Mouse (Mus musculus): ENCODE results near the gene Trpc1. TPM values are rescaled to one million over a fixed set of nuclear protein-coding genes. Genes with fewer than 3 reads are reported as not detected.

The Trpc1 gene
- polyA plus RNA-seq, 2 experiments: 0.45 to 0.52 TPM

GRCm38 (mm10) chr9:95699273-95699672 is 50.9 kb downstream of the Trpc1 start:
- no peak overlapping the region for H3K4me3 ChIP-seq (ENCODE audit: insufficient read depth in 1 of 2, low read depth in 2 of 2, low read length in 2 of 2)
- H3K4me2 ChIP-seq (ENCODE audit: low read depth): no peak overlapping the region
- no peak overlapping the region for H3K27ac ChIP-seq
- no peaks in the 10 kb centered on the region for H3K27me3 ChIP-seq (ENCODE audit: control insufficient read depth, insufficient read depth, low read length)
- TF ChIP-seq EP300 (IDR thresholded peaks at IDR 0.05; ENCODE audit: low read depth): no peak
- no peak for TF ChIP-seq CTCF (IDR thresholded peaks at IDR 0.05; ENCODE audit: low read depth)
- H3K36me3 ChIP-seq (replicated peaks; ENCODE audit: control insufficient read depth, insufficient read depth, low read depth): no peaks in the 10 kb centered on the region
- 56% methylated on average over 4 of the region's 4 CpGs for WGBS (ENCODE audit: insufficient replicate concordance)
- ATAC-seq (ENCODE audit: insufficient read depth) (no peak), DNase-seq (ENCODE audit: low read depth in 3 of 3, low spot score in 3 of 3) (no peak)
- no peaks in the 10 kb centered on the region for H3K9me3 ChIP-seq (ENCODE audit: control insufficient read depth, low read length)
- H3K9ac ChIP-seq (replicated peaks): no peak overlapping the region
- no peaks in the 10 kb centered on the region for H3K4me1 ChIP-seq (replicated peaks; ENCODE audit: control insufficient read depth in 2 of 2, insufficient read depth in 2 of 2, low read length in 1 of 2)

GRCm38 (mm10) chr9:95697808-95698207 is 52.4 kb downstream of the Trpc1 start:
- Histone ChIP-seq H3K9me3 (ENCODE audit: control insufficient read depth, low read length) (no peaks in the 10 kb centered on the region), H3K4me1 (replicated peaks; ENCODE audit: control insufficient read depth in 2 of 2, insufficient read depth in 2 of 2, low read length in 1 of 2) (no peaks in the 10 kb centered on the region), H3K4me3 (ENCODE audit: insufficient read depth in 1 of 2, low read depth in 2 of 2, low read length in 2 of 2) (no peak overlapping the region), H3K9ac (replicated peaks) (no peak overlapping the region), H3K27ac (no peak overlapping the region), H3K4me2 (ENCODE audit: low read depth) (no peak overlapping the region), H3K27me3 (ENCODE audit: control insufficient read depth, insufficient read depth, low read length) (no peaks in the 10 kb centered on the region), H3K36me3 (replicated peaks; ENCODE audit: control insufficient read depth, insufficient read depth, low read depth) (no peaks in the 10 kb centered on the region)
- DNase-seq (ENCODE audit: low read depth in 3 of 3, low spot score in 3 of 3) (peak in 2 of 3 experiments; percentile 9 to 13), ATAC-seq (ENCODE audit: insufficient read depth) (no peak)
- TF ChIP-seq CTCF (IDR thresholded peaks at IDR 0.05; ENCODE audit: low read depth) (peak; percentile 56), EP300 (IDR thresholded peaks at IDR 0.05; ENCODE audit: low read depth) (no peak)
- WGBS (ENCODE audit: insufficient replicate concordance): 37% methylated on average over 2 of the region's 2 CpGs

GRCm38 (mm10) chr9:95696581-95696980 is 53.6 kb downstream of the Trpc1 start:
- H3K4me2 ChIP-seq (ENCODE audit: low read depth): no peak overlapping the region
- WGBS (ENCODE audit: insufficient replicate concordance): 64% methylated on average over 6 of the region's 6 CpGs
- no peak for ATAC-seq (ENCODE audit: insufficient read depth)

GRCm38 (mm10) chr9:95695023-95695422 is 55.2 kb downstream of the Trpc1 start:
- TF ChIP-seq CTCF (IDR thresholded peaks at IDR 0.05; ENCODE audit: low read depth) (no peak), EP300 (IDR thresholded peaks at IDR 0.05; ENCODE audit: low read depth) (no peak)
- H3K4me2 ChIP-seq (ENCODE audit: low read depth): no peak overlapping the region
- no peaks in the 10 kb centered on the region for H3K4me1 ChIP-seq (replicated peaks; ENCODE audit: control insufficient read depth in 2 of 2, insufficient read depth in 2 of 2, low read length in 1 of 2)
- 72% methylated on average over 15 of the region's 15 CpGs for WGBS (ENCODE audit: insufficient replicate concordance)
- no peaks in the 10 kb centered on the region for H3K27me3 ChIP-seq (ENCODE audit: control insufficient read depth, insufficient read depth, low read length)
- no peaks in the 10 kb centered on the region for H3K36me3 ChIP-seq (replicated peaks; ENCODE audit: control insufficient read depth, insufficient read depth, low read depth)
- no peak overlapping the region for H3K27ac ChIP-seq
- DNase-seq (ENCODE audit: low read depth in 3 of 3, low spot score in 3 of 3) (no peak), ATAC-seq (ENCODE audit: insufficient read depth) (no peak)
- H3K4me3 ChIP-seq (ENCODE audit: insufficient read depth in 1 of 2, low read depth in 2 of 2, low read length in 2 of 2): no peak overlapping the region
- no peak overlapping the region for H3K9ac ChIP-seq (replicated peaks)
- H3K9me3 ChIP-seq (ENCODE audit: control insufficient read depth, low read length): no peaks in the 10 kb centered on the region

More at GRCm38 (mm10) chr9:95696581-95696980, 53.6 kb downstream of the Trpc1 start:
- Histone ChIP-seq H3K4me3 (ENCODE audit: insufficient read depth in 1 of 2, low read depth in 2 of 2, low read length in 2 of 2) (no peak overlapping the region), H3K27me3 (ENCODE audit: control insufficient read depth, insufficient read depth, low read length) (no peaks in the 10 kb centered on the region), H3K27ac (no peak overlapping the region), H3K9me3 (ENCODE audit: control insufficient read depth, low read length) (no peaks in the 10 kb centered on the region), H3K9ac (replicated peaks) (no peak overlapping the region), H3K4me1 (replicated peaks; ENCODE audit: control insufficient read depth in 2 of 2, insufficient read depth in 2 of 2, low read length in 1 of 2) (no peaks in the 10 kb centered on the region), H3K36me3 (replicated peaks; ENCODE audit: control insufficient read depth, insufficient read depth, low read depth) (no peaks in the 10 kb centered on the region)
- no peak for DNase-seq (ENCODE audit: low read depth in 3 of 3, low spot score in 3 of 3)
- TF ChIP-seq CTCF (IDR thresholded peaks at IDR 0.05; ENCODE audit: low read depth): no peak
- no peak for TF ChIP-seq EP300 (IDR thresholded peaks at IDR 0.05; ENCODE audit: low read depth)

GRCm38 (mm10) chr9:95694526-95694925 is 55.6 kb downstream of the Trpc1 start:
- H3K27ac ChIP-seq: no peak overlapping the region
- ATAC-seq (ENCODE audit: insufficient read depth) (no peak), DNase-seq (ENCODE audit: low read depth in 3 of 3, low spot score in 3 of 3) (no peak)
- H3K4me1 ChIP-seq (replicated peaks; ENCODE audit: control insufficient read depth in 2 of 2, insufficient read depth in 2 of 2, low read length in 1 of 2): no peaks in the 10 kb centered on the region
- WGBS (ENCODE audit: insufficient replicate concordance): 51% methylated on average over 12 of the region's 12 CpGs
- no peaks in the 10 kb centered on the region for H3K36me3 ChIP-seq (replicated peaks; ENCODE audit: control insufficient read depth, insufficient read depth, low read depth)
- TF ChIP-seq EP300 (IDR thresholded peaks at IDR 0.05; ENCODE audit: low read depth): no peak
- no peak for TF ChIP-seq CTCF (IDR thresholded peaks at IDR 0.05; ENCODE audit: low read depth)
- H3K27me3 ChIP-seq (ENCODE audit: control insufficient read depth, insufficient read depth, low read length): no peaks in the 10 kb centered on the region
- H3K9ac ChIP-seq (replicated peaks): no peak overlapping the region
- H3K9me3 ChIP-seq (ENCODE audit: control insufficient read depth, low read length): no peaks in the 10 kb centered on the region
- H3K4me2 ChIP-seq (ENCODE audit: low read depth): no peak overlapping the region
- no peak overlapping the region for H3K4me3 ChIP-seq (ENCODE audit: insufficient read depth in 1 of 2, low read depth in 2 of 2, low read length in 2 of 2)
